Mouse (Mus musculus) fat pad, adult 2 months (tissue): ENCODE data around the gene Cdh1.
"Not testable (repeated sequence)": the region's sequence is repeated elsewhere in the genome, so short reads cannot be mapped to it uniquely, and the experiment has no call there.

ENCODE experiments used
- DNase-seq: peaks from one replicate; pipeline ENCODE4 v3.0.0-alpha.2; 2011; ENCODE audit warnings: low read depth, low spot score; ENCODE audit errors: extremely low read depth

Cdh1 gene

GRCm38 (mm10) chr8:106603131-106603819 is at the start of gene Cdh1:
Gene Cdh1 (plus strand): TSS chr8:106603351.
- no peak for DNase-seq

DNA sequence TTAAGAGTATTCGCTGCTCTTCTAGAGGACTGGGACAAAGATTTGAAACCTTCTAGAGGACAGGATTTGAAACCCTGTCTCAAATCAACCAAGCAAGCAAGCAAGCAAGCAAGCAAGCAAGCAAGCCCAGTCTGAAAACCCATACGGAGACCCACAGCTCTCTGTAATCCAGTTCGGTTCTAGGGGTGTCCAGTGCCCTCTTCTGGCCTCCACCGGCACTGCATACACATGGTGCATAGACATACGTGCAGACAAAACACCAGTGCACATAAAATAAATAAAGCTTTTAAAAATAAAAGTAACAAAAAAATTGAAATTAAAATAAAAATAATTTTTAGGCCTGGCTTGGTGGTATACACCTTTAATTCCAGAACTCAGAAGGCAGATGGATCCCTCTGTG is 49.1 kb upstream of the Cdh1 start:
- no peak for DNase-seq

DNA sequence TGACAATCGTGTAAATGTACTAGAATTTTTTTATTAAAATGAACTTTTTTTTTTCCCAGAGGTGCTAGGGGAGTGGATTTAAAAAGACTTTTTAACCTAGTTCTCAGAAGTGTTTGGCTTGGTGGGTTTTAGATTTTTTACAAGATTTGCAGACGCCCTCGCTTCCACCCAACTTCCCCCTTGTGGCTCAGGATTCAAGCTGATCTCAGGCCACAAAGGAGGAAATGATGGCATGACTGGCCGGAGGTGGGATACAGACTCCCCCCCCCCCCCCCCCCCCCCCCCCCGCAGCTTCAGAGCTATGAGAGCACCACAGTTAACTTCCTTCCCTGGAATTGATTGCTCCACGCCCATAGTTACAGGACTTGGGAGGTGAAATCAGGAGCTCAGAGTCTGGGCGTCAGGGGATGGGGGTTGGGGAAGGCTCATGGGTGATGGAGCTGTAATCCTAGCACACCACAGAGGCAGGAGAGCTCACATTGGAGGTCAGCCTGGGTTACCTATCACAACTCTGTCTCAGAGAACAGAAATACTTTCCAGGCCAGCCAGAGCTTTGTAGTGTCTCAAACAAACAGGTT is 47.0 kb upstream of the Cdh1 start:
- no peak for DNase-seq

GRCm38 (mm10) chr8:106559844-106560243 is 43.3 kb upstream of the Cdh1 start:
- DNase-seq, result no peak

DNA sequence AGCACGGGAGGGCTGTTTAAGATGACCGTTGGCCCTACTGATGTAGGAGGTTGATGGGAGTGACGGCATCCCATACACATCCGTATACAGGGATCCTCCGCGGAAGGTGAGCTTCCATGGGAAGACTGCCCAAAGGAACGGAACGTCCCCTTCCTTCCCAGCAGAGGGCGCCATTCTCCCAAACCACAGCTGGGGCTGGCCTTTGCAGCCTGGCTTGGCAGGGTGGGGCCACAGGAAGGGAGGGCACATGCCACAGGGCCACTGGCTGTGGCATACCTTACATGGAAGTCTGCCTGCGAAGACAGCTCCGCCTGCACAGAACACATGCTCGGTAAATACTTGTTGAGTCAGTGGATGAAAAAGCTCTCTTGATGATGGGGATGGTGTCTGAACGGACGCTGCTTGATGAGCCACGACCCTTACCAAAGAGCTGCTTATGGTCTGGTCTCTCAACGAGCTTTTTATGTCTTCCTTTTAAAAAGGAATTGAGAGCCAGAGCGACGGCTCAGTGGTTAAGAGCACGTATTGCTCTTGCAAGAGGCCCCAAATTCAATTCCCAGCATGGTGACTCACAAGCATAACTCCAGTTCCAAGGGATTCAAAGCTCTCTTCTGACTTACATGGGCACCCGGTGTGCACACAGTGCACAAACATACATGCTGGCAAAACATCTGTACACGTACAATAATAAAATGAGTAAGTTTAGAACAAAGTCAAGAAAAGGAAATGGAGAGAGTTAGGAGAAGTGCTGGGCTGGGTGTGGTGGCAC is 41.9 kb upstream of the Cdh1 start:
- peak; percentile 40 for DNase-seq

GRCm38 (mm10) chr8:106563691-106564182 is 39.4 kb upstream of the Cdh1 start:
- DNase-seq, result peak; percentile 62

DNA sequence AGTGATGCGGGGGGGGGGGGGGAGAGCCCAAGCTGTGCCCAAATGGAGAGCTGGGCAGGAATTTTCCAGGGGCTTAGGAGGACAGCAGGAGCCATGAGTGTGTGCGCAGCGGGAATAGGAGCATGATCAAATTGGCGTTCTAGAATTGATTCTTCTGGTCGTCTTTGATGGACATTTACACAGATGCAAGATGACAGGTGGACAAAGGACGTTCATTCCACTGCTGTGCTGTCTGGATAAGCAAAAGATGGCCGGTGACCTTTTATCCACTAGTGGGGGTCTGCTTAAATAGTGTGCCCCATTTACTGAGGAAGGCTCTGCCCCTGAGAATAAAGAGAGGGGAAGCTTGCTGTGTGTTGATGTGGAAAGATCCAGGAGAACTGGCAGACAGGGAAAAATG is 34.1 kb upstream of the Cdh1 start:
- no peak for DNase-seq

DNA sequence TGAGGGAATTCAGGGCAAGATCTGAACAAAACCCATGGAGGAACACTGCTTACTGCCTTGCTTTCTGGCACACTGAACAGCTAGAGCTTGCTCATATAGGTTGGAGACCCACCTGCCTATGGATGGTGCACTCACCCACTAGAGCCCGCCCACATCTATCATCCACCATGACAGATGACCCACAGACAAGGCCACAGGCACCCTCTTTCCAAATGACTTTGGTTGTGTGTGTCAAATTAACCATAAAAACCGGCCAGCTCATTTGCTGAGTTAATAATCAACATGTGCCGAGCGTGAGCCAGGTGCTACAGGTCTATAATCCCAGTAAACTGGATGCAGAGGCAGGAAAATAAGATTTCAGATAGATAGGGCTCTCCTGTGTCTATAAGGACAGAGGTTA is 32.8 kb upstream of the Cdh1 start:
- DNase-seq, result no peak

- no peak for DNase-seq
These were observed 31.5 kb upstream of the Cdh1 start for GRCm38 (mm10) chr8:106571551-106572172.

DNA sequence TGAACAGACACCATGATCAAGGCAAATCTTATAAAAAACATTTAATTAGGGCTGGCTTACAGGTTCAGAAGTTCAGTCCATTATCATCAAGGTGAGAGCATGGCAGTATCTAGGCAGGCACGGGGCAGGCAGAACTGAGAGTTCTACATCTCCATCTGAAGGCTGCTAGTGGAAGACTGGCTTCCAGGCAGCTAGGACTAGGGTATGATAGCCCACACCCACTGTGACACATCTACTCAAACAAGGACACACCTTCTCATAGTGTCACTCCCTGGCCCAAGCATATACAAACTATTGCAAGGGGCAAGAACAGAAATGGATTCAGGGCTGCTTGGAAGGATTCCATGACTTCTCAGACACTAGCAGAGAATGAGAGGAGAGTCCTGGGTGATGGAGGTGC is 31.0 kb upstream of the Cdh1 start:
- not testable (repeated sequence) for DNase-seq

DNA sequence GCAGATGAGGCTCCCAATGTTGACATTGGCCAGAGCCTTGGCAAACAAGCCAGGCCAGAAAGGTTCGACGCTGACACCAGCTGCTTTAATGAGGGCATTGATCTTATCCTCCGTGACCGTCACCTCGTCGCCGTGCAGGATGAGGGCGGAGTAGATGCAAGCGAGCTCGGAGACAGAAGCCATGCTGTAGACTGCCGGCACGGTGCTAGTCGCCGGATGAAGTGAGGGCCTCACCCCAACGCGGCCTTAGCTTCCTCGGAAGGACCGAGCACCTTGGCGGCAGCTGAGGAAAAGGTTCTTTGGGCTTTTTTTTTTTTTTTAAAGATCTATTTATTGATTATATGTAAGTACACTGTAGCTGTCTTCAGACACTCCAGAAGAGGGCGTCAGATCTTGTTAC is 30.0 kb upstream of the Cdh1 start, which contains the start of gene Gm10073:
Gene Gm10073 (minus strand): TSS at position 294 of the 400 bp plus-strand sequence.
- DNase-seq, result not testable (repeated sequence)

DNA sequence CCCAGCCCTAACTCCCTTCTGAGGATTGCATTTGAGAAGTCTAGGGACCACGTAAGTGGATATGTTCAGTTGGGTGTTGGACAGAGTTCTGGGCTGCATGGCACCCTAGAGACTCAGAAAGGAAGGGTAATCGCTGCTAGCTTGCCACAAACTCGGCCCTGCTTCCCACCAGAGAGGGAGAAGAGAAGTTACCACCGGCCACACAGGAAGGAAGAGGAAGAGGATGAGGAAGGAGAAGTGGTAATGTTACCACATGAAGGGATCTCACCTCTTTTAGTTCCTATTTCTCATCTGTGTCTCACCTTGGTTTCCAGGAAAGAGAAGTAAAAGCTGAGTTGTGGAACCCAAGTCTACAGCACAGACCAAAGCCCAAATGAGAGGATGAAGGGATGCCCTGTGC is 28.9 kb upstream of the Cdh1 start:
- DNase-seq, result no peak

GRCm38 (mm10) chr8:106576849-106577555 is 26.1 kb upstream of the Cdh1 start:
- DNase-seq, result no peak

DNA sequence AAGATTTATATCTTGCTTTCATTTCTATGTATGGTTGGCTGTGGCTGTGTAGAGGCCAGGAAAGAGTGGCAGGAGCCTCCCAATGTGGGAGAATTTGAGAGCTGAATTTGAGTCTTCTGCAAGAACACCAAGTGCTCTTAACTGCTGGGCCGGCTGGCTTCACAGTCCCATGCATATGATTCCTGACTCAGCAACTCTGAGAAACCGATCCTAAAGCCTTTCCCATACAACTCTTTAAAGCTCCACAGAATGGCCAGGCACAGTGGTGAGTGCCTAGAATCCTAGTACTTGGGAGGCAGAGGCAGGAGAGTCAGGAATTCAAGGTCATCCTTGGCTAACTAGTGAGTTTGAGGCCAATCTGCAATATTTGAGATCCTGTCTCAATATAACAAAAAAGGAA is 23.6 kb upstream of the Cdh1 start:
- DNase-seq, result no peak

DNA sequence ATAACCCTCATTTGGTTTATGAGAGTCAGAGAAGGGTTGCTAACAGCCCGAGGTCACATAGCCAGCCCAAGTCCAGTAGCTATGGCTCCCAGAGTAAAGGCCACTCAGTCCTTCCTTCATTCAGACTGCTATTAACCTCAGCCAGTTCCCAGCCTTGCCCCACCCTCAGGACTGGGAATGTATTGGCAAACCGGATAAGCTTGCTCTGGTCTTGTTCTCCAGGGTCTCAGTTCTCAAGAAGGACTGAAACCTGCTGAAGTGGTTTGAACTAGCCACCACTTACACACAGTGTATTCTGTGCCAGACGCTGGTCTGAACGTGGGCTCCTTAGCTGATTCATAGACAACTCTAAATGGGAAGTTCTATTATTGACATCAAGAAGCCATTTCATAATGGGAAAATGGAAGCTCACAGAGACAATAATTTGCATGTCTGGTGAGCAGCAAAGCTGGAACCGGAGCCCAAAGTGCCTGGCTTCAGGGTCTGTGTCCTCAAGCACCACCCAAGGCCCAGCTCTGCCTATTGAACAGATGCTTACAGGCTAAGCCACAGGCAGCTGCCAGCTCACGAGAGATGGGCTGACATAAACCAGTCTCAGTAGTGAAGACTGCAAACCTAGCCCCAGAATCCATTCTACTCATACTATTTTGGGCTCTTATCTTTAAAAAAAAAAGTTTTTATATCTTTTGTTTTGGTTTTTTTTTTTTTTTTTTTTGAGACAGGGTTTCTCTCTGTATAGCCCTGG is 21.6 kb upstream of the Cdh1 start:
- no peak for DNase-seq

- DNase-seq, result no peak
These were observed 18.0 kb upstream of the Cdh1 start for GRCm38 (mm10) chr8:106584942-106585670.

GRCm38 (mm10) chr8:106585671-106586037 is 17.5 kb upstream of the Cdh1 start:
- no peak for DNase-seq

GRCm38 (mm10) chr8:106586896-106587295 is 16.3 kb upstream of the Cdh1 start:
- DNase-seq, result no peak
